Mouse (Mus musculus) midbrain, embryonic 11.5 days (tissue): Measurements from ENCODE around the gene Nhlh2. TPM values are rescaled to one million over a fixed set of nuclear protein-coding genes. Genes with fewer than 3 reads are reported as not detected.

ENCODE experiments used
- ATAC-seq: fragments of 200-750 bp; cut with Nextera tagmentation; 2 replicates; pipeline ENCODE4 v1.8.0; 2017; ENCODE audit warnings: moderate TSS enrichment, moderate library complexity; ENCODE audit not compliant: low FRiP score
- DNase-seq: peaks from one replicate; pipeline ENCODE4 v3.0.0; 2015; ENCODE audit warnings: low spot score; ENCODE audit errors: missing footprints
- H3K27ac ChIP-seq: fragments of 300-500 bp; sonication (generic); 2 replicates; pipeline ENCODE4 v1.5.1; 2014; ENCODE audit warnings: low read depth, low read length
- H3K27me3 ChIP-seq: fragments of 300-500 bp; sonication (generic); 2 replicates; pipeline ENCODE4 v1.6.1; 2014; ENCODE audit warnings: mild to moderate bottlenecking, low read length, moderate library complexity, mixed read lengths; ENCODE audit not compliant: control insufficient read depth, insufficient read depth
- H3K36me3 ChIP-seq: fragments of 300-500 bp; sonication (generic); 2 replicates; pipeline ENCODE4 v1.6.1; 2014; ENCODE audit warnings: mild to moderate bottlenecking, low read length, moderate library complexity, mixed read lengths; ENCODE audit not compliant: control insufficient read depth, insufficient read depth
- H3K4me1 ChIP-seq: fragments of 300-500 bp; sonication (generic); 2 replicates; pipeline ENCODE4 v1.6.1; 2014; ENCODE audit warnings: low read length; ENCODE audit not compliant: control insufficient read depth, insufficient read depth
- H3K4me2 ChIP-seq: fragments of 300-500 bp; sonication (generic); 2 replicates; pipeline ENCODE4 v1.6.1; 2014; ENCODE audit warnings: mild to moderate bottlenecking, moderate library complexity
- H3K4me3 ChIP-seq: fragments of 300-500 bp; sonication (generic); 2 replicates; pipeline ENCODE4 v1.5.1; 2014; ENCODE audit warnings: low read depth, low read length
- H3K9ac ChIP-seq: fragments of 300-500 bp; sonication (generic); 2 replicates; pipeline ENCODE4 v1.6.1; 2014; ENCODE audit warnings: low read length
- H3K9me3 ChIP-seq: fragments of 300-500 bp; sonication (generic); 2 replicates; pipeline ENCODE4 v1.6.1; 2016; ENCODE audit warnings: low read length; ENCODE audit not compliant: control insufficient read depth
- WGBS: fragments of 180-500 bp; shearing (Covaris S2); extraction: QIAGEN DNeasy Blood & Tissue Kit; methylation state at CpG from one replicate; pipeline ENCODE4 v1.1.7; 2014; 5-methylcytosine and 5-hydroxymethylcytosine counted together
- polyA plus RNA-seq: library from polyadenylated mRNA; unstranded; fragments of >200 nt; fragmentation: Nextera tagmentation; extraction: Ambion mirVana; gene quantifications from 2 replicates; pipeline ENCODE4 v1.2.1, GENCODE M21; 2014

Nhlh2 gene
- polyA plus RNA-seq, 1 experiment from 2014 or later: 100 TPM

DNA sequence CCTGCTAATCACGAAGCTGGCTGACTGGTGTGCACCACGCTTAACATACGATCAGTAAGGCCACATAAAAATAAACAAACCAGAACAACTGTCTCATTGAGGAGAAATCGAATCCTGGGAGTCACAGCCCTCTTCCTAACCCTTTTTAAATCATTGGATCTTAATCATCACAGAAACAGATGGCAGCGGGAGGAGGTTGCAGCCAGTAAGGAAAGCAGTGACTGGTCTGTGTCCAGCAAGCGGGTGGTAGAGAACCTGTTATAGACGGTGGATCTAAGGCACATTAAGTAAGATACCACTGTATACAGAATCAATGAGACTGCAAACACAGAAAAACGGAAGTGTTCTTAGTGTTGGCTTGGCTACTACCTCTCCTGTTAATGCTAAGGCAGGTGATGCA is 24.2 kb upstream of the Nhlh2 start:
- DNase-seq (peak; percentile 35), ATAC-seq (no peak)
- Histone ChIP-seq H3K27me3 (no peaks in the 10 kb centered on the region), H3K36me3 (no peaks in the 10 kb centered on the region), H3K4me3 (no peak overlapping the region), H3K27ac (no peak overlapping the region), H3K4me2 (no peak overlapping the region), H3K9me3 (no peaks in the 10 kb centered on the region), H3K4me1 (no peaks in the 10 kb centered on the region), H3K9ac (no peak overlapping the region)
- 85% methylated on average over 8 of the region's 8 CpGs for WGBS

- Histone ChIP-seq H3K9me3 (no peaks in the 10 kb centered on the region), H3K4me1 (no peaks in the 10 kb centered on the region), H3K4me2 (no peak overlapping the region), H3K36me3 (no peaks in the 10 kb centered on the region), H3K9ac (no peak overlapping the region), H3K27ac (no peak overlapping the region), H3K4me3 (no peak overlapping the region), H3K27me3 (no peaks in the 10 kb centered on the region)
- 68% methylated on average over 3 of the region's 3 CpGs for WGBS
- ATAC-seq (no peak), DNase-seq (peak; percentile 76)
Observed at GRCm38 (mm10) chr3:101990136-101990535, 19.7 kb upstream of the Nhlh2 start.

DNA sequence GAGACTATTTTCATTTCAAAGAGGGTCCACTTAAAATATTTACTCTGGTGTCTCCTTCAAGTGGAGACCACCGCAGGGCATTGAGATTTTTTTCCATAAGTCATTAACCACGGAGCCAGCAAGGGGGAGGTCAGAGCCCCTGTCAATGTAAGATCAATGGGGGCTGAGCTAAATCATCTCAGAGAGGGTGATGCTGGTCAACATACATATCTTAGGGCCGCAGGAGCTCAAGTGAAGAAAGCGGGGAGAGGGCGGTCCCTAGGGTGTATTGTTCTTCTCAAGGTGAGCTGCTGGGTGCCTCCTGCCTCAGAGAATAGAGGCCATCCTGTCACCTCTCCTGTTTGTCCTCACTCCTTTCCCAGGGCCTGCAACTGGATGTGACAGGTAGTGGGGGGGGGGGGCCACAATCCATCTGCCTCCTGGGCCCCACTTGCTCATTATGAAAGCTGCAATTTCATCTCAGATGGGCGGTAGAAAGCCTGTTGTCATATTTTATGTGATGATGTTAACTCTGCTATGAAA is 18.8 kb upstream of the Nhlh2 start:
- Histone ChIP-seq H3K4me2 (no peak overlapping the region), H3K27ac (no peak overlapping the region), H3K36me3 (no peaks in the 10 kb centered on the region), H3K4me1 (no peaks in the 10 kb centered on the region), H3K27me3 (no peaks in the 10 kb centered on the region), H3K9me3 (no peaks in the 10 kb centered on the region), H3K9ac (no peak overlapping the region), H3K4me3 (no peak overlapping the region)
- no peak for ATAC-seq
- 56% methylated on average over 6 of the region's 6 CpGs for WGBS
- DNase-seq: peak; percentile 14

GRCm38 (mm10) chr3:101997851-101998250 is 12.0 kb upstream of the Nhlh2 start:
- Histone ChIP-seq H3K27ac (no peak overlapping the region), H3K27me3 (no peaks in the 10 kb centered on the region), H3K4me2 (no peak overlapping the region), H3K4me1 (no peaks in the 10 kb centered on the region), H3K9me3 (no peaks in the 10 kb centered on the region), H3K4me3 (no peak overlapping the region), H3K36me3 (no peaks in the 10 kb centered on the region), H3K9ac (no peak overlapping the region)
- ATAC-seq (no peak), DNase-seq (peak; percentile 35)
- 90% methylated on average over 3 of the region's 3 CpGs for WGBS

DNA sequence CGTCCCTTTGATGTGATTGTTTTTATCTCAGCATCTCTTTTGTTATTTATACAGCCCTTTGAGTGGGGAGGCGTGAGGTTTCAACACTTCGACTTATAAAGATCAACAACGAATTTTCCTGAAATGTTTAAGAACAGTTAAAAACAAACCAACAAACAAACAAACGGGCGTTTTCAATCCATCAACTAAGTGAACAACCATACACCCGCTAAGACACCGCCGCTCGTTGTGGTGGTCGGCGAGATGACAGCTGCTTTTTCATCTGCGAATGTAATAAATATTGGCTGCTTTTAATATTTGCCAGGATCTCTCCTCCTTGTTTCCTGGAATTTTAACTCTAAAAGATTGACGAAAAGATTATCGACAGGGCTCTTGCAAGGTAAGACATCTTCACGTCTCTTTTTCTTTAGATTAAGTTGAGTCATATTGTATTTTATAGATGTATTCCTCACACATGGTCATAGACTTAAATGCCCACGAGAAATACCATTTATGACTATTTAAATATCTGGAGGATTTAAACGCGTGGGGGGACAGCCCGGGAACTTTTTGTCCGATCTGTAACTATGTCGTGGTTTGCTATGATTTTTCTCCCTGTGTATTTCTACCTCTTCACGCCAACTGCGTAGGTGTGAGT is 923 bp downstream of the Nhlh2 start:
- Histone ChIP-seq H3K36me3 (no peaks in the 10 kb centered on the region), H3K4me1 (peaks cover 12% of the 10 kb centered on the region), H3K27ac (peak overlapping the region; percentile 94), H3K9ac (peak overlapping the region; percentile 79), H3K4me3 (peak overlapping the region; percentile 48), H3K4me2 (peak overlapping the region; percentile 49), H3K27me3 (peaks cover 45% of the 10 kb centered on the region), H3K9me3 (no peaks in the 10 kb centered on the region)
- ATAC-seq (no peak), DNase-seq (peak; percentile 92)
- WGBS: 2% methylated on average over 24 of the region's 24 CpGs

- under 1% methylated on average over 48 of the region's 48 CpGs for WGBS
- peaks cover 45% of the 10 kb centered on the region for H3K27me3 ChIP-seq
Observed at GRCm38 (mm10) chr3:102011318-102012075, 1.6 kb downstream of the Nhlh2 start.

GRCm38 (mm10) chr3:102012076-102012610 is 2.3 kb downstream of the Nhlh2 start:
- ATAC-seq (peak; percentile 56), DNase-seq (peak; percentile 95)
- peak overlapping the region; percentile 49 for H3K4me2 ChIP-seq
- H3K27me3 ChIP-seq: peaks cover 45% of the 10 kb centered on the region
- peak overlapping the region; percentile 79 for H3K9ac ChIP-seq
- no peaks in the 10 kb centered on the region for H3K36me3 ChIP-seq
- peak overlapping the region; percentile 94 for H3K27ac ChIP-seq
- no peaks in the 10 kb centered on the region for H3K9me3 ChIP-seq
- peak overlapping the region; percentile 48 for H3K4me3 ChIP-seq
- under 1% methylated on average over 23 of the region's 23 CpGs for WGBS
- H3K4me1 ChIP-seq: peaks cover 12% of the 10 kb centered on the region

More at GRCm38 (mm10) chr3:102011318-102012075, 1.6 kb downstream of the Nhlh2 start:
- no peaks in the 10 kb centered on the region for H3K36me3 ChIP-seq
- peak overlapping the region; percentile 94 for H3K27ac ChIP-seq
- DNase-seq (peak; percentile 97), ATAC-seq (peak; percentile 75)
- H3K4me1 ChIP-seq: peaks cover 12% of the 10 kb centered on the region
- H3K9me3 ChIP-seq: no peaks in the 10 kb centered on the region
- peak overlapping the region; percentile 48 for H3K4me3 ChIP-seq
- peak overlapping the region; percentile 49 for H3K4me2 ChIP-seq
- peak overlapping the region; percentile 79 for H3K9ac ChIP-seq

GRCm38 (mm10) chr3:102012611-102013211 is 2.8 kb downstream of the Nhlh2 start:
- WGBS: under 1% methylated on average over 53 of the region's 53 CpGs
- Histone ChIP-seq H3K9me3 (no peaks in the 10 kb centered on the region), H3K36me3 (no peaks in the 10 kb centered on the region), H3K4me1 (peaks cover 12% of the 10 kb centered on the region), H3K27me3 (peaks cover 45% of the 10 kb centered on the region), H3K4me3 (peak overlapping the region; percentile 48), H3K4me2 (peak overlapping the region; percentile 49), H3K27ac (peak overlapping the region; percentile 94), H3K9ac (peak overlapping the region; percentile 79)
- ATAC-seq: peak; percentile 45
- peak; percentile 96 for DNase-seq
